Mouse (Mus musculus): ENCODE data around the gene Plcd1. TPM values are rescaled to one million over a fixed set of nuclear protein-coding genes. Genes with fewer than 3 reads are reported as not detected.

The Plcd1 gene
- total and polyA plus RNA-seq, 2 experiments from 2014 or later: 14.2 to 17.0 TPM

GRCm38 (mm10) chr9:119120168-119120560 lies 26.9 kb upstream of the Plcd1 start:
- ATAC-seq (no peak), DNase-seq (ENCODE audit: low spot score) (no peak)
- Histone ChIP-seq H3K27me3 (ENCODE audit: insufficient read depth, low read length) (no peaks in the 10 kb centered on the region), H3K4me3 (ENCODE audit: low read length) (no peak overlapping the region), H3K4me1 (ENCODE audit: insufficient read depth, low read length) (no peaks in the 10 kb centered on the region), H3K36me3 (ENCODE audit: insufficient read depth, low read length) (no peaks in the 10 kb centered on the region), H3K9me3 (ENCODE audit: low read length) (no peaks in the 10 kb centered on the region), H3K27ac (no peak overlapping the region), H3K4me2 (ENCODE audit: low read depth, low read length) (no peak overlapping the region), H3K9ac (replicated peaks; ENCODE audit: low read length) (no peak overlapping the region)
- WGBS: 62% methylated on average over 3 of the region's 3 CpGs
- TF ChIP-seq CTCF (IDR thresholded peaks at IDR 0.05; ENCODE audit: low read depth): no peak

DNA sequence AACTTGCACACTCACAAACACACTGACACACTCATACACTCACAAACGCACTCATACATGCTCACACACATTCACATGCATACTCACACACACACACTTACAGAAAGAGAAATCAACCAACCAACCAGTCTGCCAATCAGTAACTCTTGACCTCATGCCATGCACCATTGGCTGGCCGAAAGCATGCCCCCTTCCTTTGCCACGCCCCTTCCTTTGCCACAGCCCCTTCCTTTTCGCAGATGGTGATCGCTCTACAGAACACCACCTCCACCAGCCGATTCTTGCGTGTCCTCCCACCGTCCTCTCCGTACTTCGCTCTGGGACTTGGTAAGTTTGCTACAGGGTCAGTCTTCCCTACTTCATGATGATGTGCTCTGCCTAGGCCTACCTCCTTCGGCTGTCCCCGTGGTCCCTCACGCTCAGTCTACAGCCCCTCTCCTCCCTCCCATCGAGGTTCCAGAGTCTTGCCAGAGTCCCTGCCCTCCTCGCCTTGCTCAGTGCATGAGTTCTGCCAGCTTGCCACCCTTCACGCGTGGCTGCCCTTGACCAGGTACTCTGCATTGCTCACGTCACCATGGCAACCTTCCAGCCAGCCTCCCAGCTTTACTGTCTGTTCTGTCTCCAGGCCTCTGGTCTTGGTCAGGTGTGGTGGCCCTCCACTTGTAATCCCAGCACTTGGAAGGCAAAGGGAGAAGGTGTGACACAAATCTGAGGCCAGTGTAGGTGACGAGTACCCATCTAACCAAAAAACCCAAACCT lies 26.3 kb upstream of the Plcd1 start:
- peak; percentile 30 for DNase-seq (ENCODE audit: low spot score)
- H3K4me1 ChIP-seq (ENCODE audit: insufficient read depth, low read length): no peaks in the 10 kb centered on the region
- no peak for TF ChIP-seq CTCF (IDR thresholded peaks at IDR 0.05; ENCODE audit: low read depth)
- no peaks in the 10 kb centered on the region for H3K9me3 ChIP-seq (ENCODE audit: low read length)
- no peak overlapping the region for H3K27ac ChIP-seq
- ATAC-seq: 0 out of 2 replicates have a peak, but pooled peaks have one; percentile 38
- no peak overlapping the region for H3K4me3 ChIP-seq (ENCODE audit: low read length)
- H3K4me2 ChIP-seq (ENCODE audit: low read depth, low read length): no peak overlapping the region
- H3K9ac ChIP-seq (replicated peaks; ENCODE audit: low read length): no peak overlapping the region
- H3K36me3 ChIP-seq (ENCODE audit: insufficient read depth, low read length): no peaks in the 10 kb centered on the region
- H3K27me3 ChIP-seq (ENCODE audit: insufficient read depth, low read length): no peaks in the 10 kb centered on the region
- 82% methylated on average over 19 of the region's 19 CpGs for WGBS

- H3K4me1 ChIP-seq (ENCODE audit: insufficient read depth, low read length): no peaks in the 10 kb centered on the region
- no peak overlapping the region for H3K4me3 ChIP-seq (ENCODE audit: low read length)
- WGBS: 89% methylated on average over 17 of the region's 17 CpGs
- ATAC-seq: no peak
- H3K27me3 ChIP-seq (ENCODE audit: insufficient read depth, low read length): no peaks in the 10 kb centered on the region
- H3K36me3 ChIP-seq (ENCODE audit: insufficient read depth, low read length): no peaks in the 10 kb centered on the region
- TF ChIP-seq CTCF (IDR thresholded peaks at IDR 0.05; ENCODE audit: low read depth): no peak
- H3K9me3 ChIP-seq (ENCODE audit: low read length): no peaks in the 10 kb centered on the region
- H3K27ac ChIP-seq: no peak overlapping the region
- H3K9ac ChIP-seq (replicated peaks; ENCODE audit: low read length): no peak overlapping the region
- no peak for DNase-seq (ENCODE audit: low spot score)
- H3K4me2 ChIP-seq (ENCODE audit: low read depth, low read length): no peak overlapping the region
Measured at GRCm38 (mm10) chr9:119114911-119115310, 21.6 kb upstream of the Plcd1 start.

DNA sequence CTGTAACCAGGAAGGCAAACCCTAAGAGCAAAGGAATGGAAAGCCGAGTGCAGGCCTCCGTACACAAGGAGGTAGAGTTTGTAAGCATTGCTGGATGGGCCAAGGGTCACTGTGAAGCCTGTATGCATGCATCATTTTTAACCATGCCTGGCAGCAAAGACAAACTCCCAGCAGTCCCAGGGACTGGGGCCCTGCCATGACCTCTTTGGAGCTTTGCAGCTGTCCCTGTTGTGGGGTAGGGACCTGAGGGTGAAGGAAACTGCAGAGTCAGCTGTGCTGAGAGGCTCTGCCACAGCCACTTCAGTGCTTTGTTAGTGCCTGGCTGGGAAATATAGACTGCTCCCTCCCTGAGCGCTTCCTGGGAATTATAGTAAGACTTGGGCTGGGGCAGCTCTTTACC lies 17.3 kb upstream of the Plcd1 start:
- WGBS: 48% methylated on average over 3 of the region's 3 CpGs
- Histone ChIP-seq H3K36me3 (ENCODE audit: insufficient read depth, low read length) (no peaks in the 10 kb centered on the region), H3K27me3 (ENCODE audit: insufficient read depth, low read length) (no peaks in the 10 kb centered on the region), H3K4me1 (ENCODE audit: insufficient read depth, low read length) (no peaks in the 10 kb centered on the region), H3K27ac (no peak overlapping the region), H3K9me3 (ENCODE audit: low read length) (no peaks in the 10 kb centered on the region), H3K9ac (replicated peaks; ENCODE audit: low read length) (no peak overlapping the region), H3K4me3 (ENCODE audit: low read length) (no peak overlapping the region), H3K4me2 (ENCODE audit: low read depth, low read length) (no peak overlapping the region)
- no peak for TF ChIP-seq CTCF (IDR thresholded peaks at IDR 0.05; ENCODE audit: low read depth)
- DNase-seq (ENCODE audit: low spot score) (no peak), ATAC-seq (no peak)

GRCm38 (mm10) chr9:119109685-119110353 lies 16.5 kb upstream of the Plcd1 start:
- no peaks in the 10 kb centered on the region for H3K27me3 ChIP-seq (ENCODE audit: insufficient read depth, low read length)
- H3K4me3 ChIP-seq (ENCODE audit: low read length): no peak overlapping the region
- whole genome bisulfite sequencing: 62% methylated on average over 12 of the region's 12 CpGs
- TF ChIP-seq CTCF (IDR thresholded peaks at IDR 0.05; ENCODE audit: low read depth): no peak
- H3K9ac ChIP-seq (replicated peaks; ENCODE audit: low read length): no peak overlapping the region
- H3K4me1 ChIP-seq (ENCODE audit: insufficient read depth, low read length): no peaks in the 10 kb centered on the region
- DNase-seq (ENCODE audit: low spot score) (no peak), ATAC-seq (no peak)
- H3K9me3 ChIP-seq (ENCODE audit: low read length): no peaks in the 10 kb centered on the region
- no peak overlapping the region for H3K27ac ChIP-seq
- no peaks in the 10 kb centered on the region for H3K36me3 ChIP-seq (ENCODE audit: insufficient read depth, low read length)
- no peak overlapping the region for H3K4me2 ChIP-seq (ENCODE audit: low read depth, low read length)

- Histone ChIP-seq H3K4me1 (ENCODE audit: insufficient read depth, low read length) (no peaks in the 10 kb centered on the region), H3K27ac (no peak overlapping the region), H3K9me3 (ENCODE audit: low read length) (no peaks in the 10 kb centered on the region), H3K4me3 (ENCODE audit: low read length) (no peak overlapping the region), H3K4me2 (ENCODE audit: low read depth, low read length) (no peak overlapping the region), H3K27me3 (ENCODE audit: insufficient read depth, low read length) (no peaks in the 10 kb centered on the region), H3K36me3 (ENCODE audit: insufficient read depth, low read length) (no peaks in the 10 kb centered on the region), H3K9ac (replicated peaks; ENCODE audit: low read length) (no peak overlapping the region)
- peak; percentile 60 for TF ChIP-seq CTCF (IDR thresholded peaks at IDR 0.05; ENCODE audit: low read depth)
- no peak for ATAC-seq
- DNase-seq (ENCODE audit: low spot score): peak; percentile 45
- 85% methylated on average over 4 of the region's 4 CpGs for WGBS
Measured at GRCm38 (mm10) chr9:119107566-119107965, 14.3 kb upstream of the Plcd1 start.

DNA sequence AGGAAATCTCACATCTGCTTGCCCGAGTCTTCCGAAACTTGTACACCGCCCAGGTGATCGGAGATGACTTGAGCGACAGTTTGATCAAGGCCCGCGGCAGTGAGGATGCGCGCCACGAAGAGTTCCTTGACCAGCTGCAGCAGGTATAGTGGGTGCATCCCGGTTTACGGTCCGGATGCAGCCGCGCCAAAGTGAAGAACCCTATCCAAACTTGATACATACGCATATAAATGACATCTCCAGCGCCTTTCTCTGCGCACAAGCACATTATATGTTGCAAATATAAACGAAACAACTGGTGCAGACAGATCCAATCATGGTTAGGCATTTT lies 9.4 kb upstream of the Plcd1 start:
- peak; percentile 59 for DNase-seq (ENCODE audit: low spot score)
- no peak for TF ChIP-seq CTCF (IDR thresholded peaks at IDR 0.05; ENCODE audit: low read depth)
- Histone ChIP-seq H3K27me3 (ENCODE audit: insufficient read depth, low read length) (no peaks in the 10 kb centered on the region), H3K27ac (no peak overlapping the region), H3K4me1 (ENCODE audit: insufficient read depth, low read length) (no peaks in the 10 kb centered on the region), H3K4me2 (ENCODE audit: low read depth, low read length) (peak overlapping the region; percentile 73), H3K9me3 (ENCODE audit: low read length) (no peaks in the 10 kb centered on the region), H3K4me3 (ENCODE audit: low read length) (peak overlapping the region; percentile 59), H3K9ac (replicated peaks; ENCODE audit: low read length) (peak overlapping the region; percentile 51), H3K36me3 (ENCODE audit: insufficient read depth, low read length) (no peaks in the 10 kb centered on the region)
- ATAC-seq: no peak
- WGBS: 3% methylated on average over 19 of the region's 19 CpGs

Measured in hindbrain, postnatal 0 days (tissue).